Mouse (Mus musculus) c-Kit-positive CD71-positive TER-119-negative erythroid progenitor cells, embryonic 14.5 days (primary cell): Measurements from ENCODE around the gene Pdia4.
"Not testable (repeated sequence)": the region's sequence is repeated elsewhere in the genome, so short reads cannot be mapped to it uniquely, and the experiment has no call there.

Source experiments
- DNase-seq: peaks from one replicate; pipeline ENCODE4 v3.0.0-alpha.2; 2013; ENCODE audit warnings: low read depth

Pdia4 gene

DNA sequence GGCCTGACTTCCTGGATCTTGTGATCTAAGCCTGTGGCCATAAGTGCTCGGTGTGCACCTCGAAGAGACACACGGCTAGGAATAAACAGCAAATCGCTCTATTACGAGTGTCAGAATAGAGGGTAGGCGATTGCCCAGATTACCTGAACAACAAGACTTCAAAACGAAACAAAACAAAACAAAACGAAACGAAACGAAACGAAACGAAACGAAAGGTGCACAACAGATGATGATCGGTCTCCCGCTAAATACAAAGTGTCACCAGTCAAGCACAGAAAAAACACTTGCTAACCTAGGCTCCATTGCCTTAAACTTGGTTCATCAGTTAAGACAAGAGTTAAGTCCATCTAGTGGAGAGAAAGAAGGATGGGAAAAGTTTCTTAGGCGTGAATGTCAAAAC is 53.8 kb downstream of the Pdia4 start:
- not testable (repeated sequence) for DNase-seq

GRCm38 (mm10) chr6:47757849-47758248 is 55.4 kb downstream of the Pdia4 start:
- DNase-seq, result not testable (repeated sequence)

- DNase-seq, result not testable (repeated sequence)
Observed at GRCm38 (mm10) chr6:47757429-47757828, 55.8 kb downstream of the Pdia4 start.

GRCm38 (mm10) chr6:47753144-47753543 is 60.1 kb downstream of the Pdia4 start:
- DNase-seq, result not testable (repeated sequence)

DNA sequence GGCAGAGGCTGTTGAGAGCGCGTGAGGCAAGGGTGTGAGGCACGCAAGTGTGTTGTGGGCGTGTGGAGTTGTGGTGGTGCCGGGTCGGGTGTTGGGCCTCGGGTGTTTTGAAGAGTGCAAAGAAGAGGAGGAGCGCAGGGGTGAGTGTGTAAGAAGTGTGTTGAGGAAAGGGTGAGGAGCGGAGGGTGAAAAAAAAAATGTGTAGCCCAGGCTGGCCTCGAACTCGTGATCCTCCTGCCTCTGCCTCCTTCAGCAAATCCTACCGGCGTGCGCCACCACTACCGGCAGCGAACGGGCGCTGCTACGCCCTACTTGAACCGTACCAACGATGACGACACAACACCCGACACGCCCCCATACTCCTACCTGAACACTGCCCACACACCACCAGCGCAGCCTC is 64.9 kb downstream of the Pdia4 start:
- DNase-seq, result not testable (repeated sequence)

DNA sequence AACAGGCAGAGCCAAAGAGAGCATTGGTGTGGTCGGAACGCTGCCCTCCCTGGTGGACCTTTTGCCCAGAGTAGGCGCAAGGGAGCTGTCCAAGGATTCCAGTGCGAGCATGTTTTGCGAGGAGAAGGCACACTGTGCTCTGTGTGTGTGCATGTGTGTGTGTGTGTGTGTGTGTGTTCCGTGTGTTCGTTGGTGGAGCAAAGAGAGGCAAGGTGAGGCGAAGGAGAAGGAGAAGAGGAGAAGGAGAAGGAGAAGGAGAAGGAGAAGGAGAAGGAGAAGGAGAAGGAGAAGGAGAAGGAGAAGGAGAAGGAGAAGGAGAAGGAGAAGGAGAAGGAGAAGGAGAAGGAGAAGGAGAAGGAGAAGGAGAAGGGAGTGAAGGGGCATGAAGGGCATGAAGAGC is 65.3 kb downstream of the Pdia4 start:
- DNase-seq, result not testable (repeated sequence)
